Mouse (Mus musculus) cerebellum, adult 11 months (tissue): ENCODE measurements around the gene Mrvi1.

Experiments used
- DNase-seq: peaks from one replicate; pipeline ENCODE4 v3.0.0; 2022

The Mrvi1 gene

DNA sequence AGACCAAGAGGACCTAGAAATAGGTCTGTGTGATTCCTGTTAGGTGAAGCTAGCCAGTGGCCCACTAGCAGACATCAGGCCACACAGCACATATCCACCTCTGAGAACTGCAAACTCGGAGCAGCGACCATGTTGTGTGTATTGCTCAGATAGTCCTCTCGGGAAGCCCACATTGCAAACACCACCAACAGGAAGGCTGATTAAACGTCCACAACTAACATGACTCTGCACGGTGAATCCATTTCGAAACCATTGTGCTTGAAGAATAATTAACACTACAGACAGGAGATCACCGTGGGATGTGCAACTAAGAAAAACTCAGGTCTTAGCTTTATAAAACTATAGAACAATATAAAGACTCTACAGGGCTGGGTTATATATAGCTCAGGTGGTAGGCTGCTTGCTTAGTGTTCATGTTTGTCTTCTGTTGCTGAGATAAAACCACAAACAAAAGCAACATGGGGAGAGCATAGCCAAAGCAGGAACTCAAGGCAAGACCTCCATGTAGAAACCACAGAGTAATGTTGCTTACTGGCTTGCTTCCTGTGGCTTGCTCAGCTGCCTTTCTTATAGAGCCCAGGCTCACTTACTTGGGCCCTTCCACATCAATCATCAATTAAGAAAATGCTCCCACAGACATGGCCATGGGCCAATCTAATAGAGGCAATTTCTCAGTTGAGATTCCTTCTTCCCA is 4.4 kb downstream of the Mrvi1 start:
- DNase-seq, result no peak

- DNase-seq, result no peak
Measured at GRCm38 (mm10) chr7:110973450-110973849, 8.8 kb downstream of the Mrvi1 start.

- DNase-seq, result no peak
Measured at GRCm38 (mm10) chr7:110972796-110973195, 9.5 kb downstream of the Mrvi1 start.

DNA sequence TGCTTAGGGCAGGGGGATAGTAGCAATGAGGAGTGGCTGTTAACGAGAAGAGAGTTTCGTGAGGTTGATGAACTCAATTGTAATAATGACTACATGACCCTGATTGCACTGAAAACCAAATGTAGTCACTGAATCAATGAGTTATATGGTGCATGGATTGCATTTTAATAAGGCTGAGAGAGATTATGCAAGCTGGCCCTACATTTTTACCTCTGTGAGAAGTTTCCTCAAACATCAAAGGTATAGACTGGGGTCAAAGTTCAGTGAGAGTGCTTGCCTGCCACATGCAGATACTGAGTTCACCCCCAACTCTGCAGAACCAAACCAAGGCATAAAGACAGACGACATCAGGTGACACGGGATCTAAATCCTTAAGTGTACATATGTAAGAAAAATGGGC is 14.9 kb downstream of the Mrvi1 start:
- DNase-seq, result no peak

GRCm38 (mm10) chr7:110966853-110967252 is 15.4 kb downstream of the Mrvi1 start:
- DNase-seq, result no peak

DNA sequence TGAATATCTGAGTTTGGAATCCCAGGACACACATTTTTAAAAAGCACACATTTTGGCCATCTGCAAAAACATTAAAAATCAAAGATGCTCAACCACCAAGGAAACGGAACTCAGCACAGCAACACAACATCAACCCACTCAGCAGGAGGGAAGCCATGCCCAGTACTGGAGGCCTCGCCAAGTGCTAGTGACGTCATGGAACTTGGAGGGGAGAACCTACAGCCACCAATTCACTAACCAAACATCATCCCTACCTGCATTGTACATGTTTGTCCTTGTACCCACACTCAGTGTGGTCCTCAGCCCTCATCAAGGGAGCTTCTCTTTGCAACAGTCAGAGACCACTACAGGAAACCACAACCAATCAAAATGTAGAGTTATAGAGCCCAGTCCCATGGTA is 16.9 kb downstream of the Mrvi1 start:
- no peak for DNase-seq

- no peak for DNase-seq
Measured at GRCm38 (mm10) chr7:110963655-110963997, 18.6 kb downstream of the Mrvi1 start.

- no peak for DNase-seq
Measured at GRCm38 (mm10) chr7:110962943-110963654, 19.2 kb downstream of the Mrvi1 start.

DNA sequence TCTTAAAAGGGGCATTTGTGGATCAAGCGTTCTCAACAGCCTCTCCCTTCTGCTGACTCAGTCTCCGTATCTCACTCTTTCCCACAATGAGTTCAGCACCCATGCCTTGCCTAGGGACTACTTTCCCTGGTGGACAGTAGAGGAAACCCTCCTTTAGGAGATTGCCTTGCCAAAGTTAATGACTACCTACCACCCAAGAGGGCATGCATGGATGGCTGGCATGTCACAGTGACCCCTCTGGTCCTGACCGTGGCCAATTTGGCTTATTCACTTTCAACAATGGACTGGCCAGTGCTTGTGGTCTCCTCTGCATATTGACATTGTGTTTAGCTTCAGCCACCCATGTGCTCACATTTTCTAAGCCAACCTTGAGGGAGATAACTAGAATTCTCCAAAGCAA is 19.8 kb downstream of the Mrvi1 start:
- no peak for DNase-seq

DNA sequence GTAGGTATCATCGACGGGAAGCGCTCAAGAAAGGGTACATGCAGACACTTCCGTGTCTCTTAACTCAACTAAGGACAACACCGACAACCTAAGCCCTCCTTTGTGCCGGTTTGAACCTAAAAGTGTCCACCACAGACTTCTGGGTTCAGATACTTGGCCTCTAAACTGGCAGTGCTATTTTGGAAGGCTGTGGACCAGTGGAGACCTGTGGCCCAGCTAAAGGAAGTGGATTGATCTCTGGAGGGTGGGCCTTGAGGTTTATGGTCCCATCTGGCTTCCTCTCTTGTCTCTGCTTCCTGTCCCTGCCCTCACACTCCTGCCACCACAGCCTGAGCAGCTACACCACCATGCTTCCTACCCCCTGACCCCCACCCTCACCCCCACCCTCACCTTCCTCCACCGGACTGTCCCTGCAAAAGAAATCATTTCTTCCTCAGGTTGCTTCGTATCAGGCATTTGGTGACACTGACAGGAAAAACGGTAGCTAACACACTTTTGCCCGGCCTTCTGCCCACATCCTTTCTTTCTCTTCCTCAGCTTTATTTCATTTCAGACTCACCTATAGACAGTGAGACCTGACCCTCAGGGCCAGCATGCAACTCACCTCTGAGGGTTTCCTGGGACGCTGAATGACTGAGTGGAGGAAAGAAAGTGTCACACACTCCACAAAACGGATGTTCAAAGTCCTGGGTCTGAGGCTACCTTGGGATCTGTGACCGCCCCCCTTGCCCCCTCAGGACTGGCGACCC is 25.7 kb downstream of the Mrvi1 start:
- no peak for DNase-seq

- DNase-seq, result no peak
Measured at GRCm38 (mm10) chr7:110955576-110955975, 26.7 kb downstream of the Mrvi1 start.

DNA sequence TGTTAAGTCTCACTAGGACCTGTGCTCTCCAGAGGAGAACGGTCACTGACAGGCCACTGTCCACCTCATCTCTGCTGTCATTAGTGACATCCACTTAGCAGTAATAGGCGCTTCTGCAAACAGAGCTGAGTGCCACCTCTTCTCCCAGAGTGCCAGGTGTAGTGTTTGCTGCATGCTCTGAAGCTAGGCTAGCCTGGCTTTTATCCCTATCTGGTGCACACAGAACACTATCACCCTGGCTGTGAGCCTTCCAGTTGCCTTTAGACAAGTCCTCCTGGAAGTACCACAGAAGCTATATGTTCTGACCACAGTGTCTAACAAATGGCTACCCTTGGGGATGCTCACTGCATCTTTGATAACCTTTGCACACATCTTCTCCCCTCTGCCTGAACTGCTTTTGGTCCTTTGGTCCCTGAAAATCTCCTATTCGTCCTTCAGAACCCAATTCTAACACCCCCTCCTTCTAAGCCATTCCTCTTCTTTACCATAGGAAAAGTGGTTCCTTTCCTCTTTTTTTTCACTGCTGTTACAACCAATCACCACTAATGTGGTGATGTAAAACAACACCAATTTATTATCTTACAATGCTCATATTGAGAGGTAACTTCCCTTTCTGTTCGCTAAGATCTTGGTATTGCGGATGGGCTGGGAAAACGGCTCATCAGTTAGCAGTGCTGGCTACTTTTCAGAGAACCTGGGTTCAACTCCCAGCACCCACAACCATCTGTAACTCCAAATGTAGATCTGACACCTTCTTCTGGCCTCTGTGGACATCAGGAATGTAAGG is 28.0 kb downstream of the Mrvi1 start:
- no peak for DNase-seq

DNA sequence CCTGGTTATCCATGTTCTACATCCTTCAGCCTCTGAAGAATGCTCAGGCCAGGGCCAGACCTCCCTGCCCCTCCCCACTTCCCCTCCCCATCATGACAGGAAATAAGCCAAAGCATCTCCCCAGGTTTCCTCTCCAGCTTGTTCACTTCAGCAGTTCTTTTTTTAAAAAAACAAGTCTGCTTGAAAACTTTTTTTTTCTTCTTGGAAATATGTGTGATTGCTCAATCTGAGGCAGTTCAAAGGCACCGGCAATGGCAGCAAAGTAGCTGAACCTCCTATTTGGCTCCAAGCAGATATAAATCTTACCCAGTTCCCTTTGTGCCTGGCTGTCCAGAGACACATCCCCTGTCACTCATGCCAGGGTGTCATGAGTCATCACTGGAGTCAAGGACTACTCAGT is 29.1 kb downstream of the Mrvi1 start:
- DNase-seq, result no peak

DNA sequence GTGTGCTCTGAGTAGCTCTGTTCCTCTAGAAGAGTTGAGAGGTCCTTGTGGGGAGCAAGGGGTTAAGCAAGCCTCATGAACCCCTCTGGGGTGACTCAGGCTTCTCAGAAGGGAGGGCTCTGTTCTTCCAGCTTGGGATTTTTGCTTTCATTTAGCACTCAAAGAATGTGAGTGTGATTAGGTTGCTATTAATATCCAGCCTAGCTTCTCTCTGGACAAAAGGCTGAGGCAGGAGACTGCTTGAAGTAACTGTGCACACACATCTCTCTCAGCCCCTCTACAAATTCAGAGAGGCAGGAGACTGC is 31.7 kb downstream of the Mrvi1 start:
- no peak for DNase-seq

DNA sequence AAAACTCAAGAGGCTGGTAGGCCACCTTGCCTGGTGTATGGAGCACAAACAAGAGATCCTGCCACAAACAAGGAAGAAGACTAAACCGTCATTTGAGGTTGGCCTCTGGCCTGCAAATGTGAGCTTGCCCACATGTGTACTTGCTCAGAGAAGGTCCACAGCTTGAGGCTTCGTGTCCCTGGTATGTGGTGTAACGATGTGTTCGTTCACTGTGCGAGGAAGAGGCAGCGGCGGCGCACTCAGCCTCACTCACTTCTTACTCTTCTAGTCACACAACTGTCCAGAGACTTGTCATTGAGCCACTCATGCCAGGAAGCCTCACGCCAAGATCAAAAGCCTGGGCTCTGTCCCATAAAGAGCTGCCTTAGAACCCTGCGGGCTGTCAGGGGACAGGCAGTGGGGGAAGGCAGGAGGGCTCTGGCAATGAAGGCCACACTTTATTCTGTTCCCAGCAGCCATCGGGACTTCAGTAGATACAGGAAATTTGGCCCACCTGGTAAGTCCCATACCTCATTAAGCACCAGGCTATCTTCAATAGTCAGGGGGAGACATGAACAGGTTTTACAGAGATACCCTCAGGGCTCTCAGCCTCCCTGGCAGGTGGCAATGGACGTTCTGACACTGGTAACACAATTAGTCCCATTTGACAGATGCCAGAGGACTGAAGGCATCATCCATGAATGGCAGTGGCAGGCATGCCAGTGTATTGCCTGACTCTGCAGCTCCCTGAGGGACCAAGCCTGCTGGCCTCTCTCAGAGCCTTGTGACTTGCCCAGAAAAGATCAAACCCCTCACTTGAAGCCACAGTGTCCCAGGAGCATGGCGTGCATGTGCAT is 32.3 kb downstream of the Mrvi1 start:
- no peak for DNase-seq

GRCm38 (mm10) chr7:110948579-110948978 is 33.7 kb downstream of the Mrvi1 start:
- DNase-seq, result no peak

DNA sequence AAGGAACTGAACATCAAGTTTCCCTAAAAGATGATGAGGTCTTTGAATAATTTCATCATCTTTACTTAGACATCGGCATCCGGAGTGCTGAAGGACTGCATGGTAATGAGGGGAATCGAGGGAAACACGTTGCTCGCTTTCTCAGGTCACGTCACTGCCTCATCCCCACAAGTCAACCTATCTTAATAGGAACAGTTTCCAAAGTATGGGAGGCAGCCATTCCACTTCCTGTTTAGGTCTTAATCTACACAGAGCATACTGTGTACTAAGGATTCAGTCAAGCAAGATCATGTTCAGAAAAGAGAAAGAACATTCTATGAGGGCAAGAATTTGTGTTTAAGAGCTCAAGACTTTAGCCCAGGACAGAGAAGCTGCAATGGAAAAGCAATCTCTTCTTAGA is 34.6 kb downstream of the Mrvi1 start:
- no peak for DNase-seq

- no peak for DNase-seq
Measured at GRCm38 (mm10) chr7:110946731-110947130, 35.5 kb downstream of the Mrvi1 start.

GRCm38 (mm10) chr7:110944321-110944720 is 37.9 kb downstream of the Mrvi1 start:
- DNase-seq, result no peak

DNA sequence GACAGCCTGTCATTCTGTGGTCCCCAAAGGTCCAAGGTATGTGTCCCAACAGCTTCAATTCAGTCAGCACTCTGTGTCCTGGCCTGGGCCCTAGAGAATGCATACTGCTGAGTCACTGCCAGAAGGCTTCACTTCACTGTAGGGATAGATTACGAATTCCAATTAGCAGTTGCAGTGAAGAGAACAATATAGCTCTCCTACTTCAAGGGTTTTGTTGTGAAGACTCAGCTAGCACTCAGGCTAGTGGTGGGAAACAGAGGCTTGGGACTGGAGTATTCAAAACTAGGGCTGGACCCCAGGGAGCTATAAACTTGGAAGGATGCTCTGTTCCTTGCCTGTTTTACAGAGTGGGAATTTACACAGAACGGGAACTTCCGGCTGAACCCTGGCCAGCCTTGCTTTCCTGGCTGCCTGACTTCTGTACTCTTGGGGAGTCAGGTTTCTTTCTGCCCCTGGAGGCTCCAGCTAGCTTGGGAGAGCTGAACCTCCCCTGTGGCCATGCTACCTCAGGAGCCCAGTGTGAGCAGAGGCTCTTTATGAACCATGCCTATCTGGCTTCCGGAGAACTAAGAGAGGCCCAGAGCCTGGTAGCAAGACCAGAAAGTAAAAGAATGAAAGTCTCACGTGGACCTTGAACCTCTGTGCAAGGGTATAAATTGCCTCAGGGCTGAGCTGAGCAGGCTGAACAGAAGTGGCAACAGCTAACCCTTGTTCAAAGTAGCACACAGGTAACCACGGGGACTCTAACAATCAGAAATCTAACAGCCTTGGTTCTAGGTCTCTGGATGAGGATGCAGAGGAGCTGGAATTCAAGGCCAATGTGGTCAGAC is 40.3 kb downstream of the Mrvi1 start:
- DNase-seq, result no peak

GRCm38 (mm10) chr7:110941116-110941521 is 41.1 kb downstream of the Mrvi1 start:
- DNase-seq, result no peak
